Mouse (Mus musculus) embryo, embryonic 11.5 days (tissue): ENCODE results near the gene Mknk2.

Experiments used
- DNase-seq: peaks from one replicate; pipeline ENCODE4 v3.0.0-alpha.2; 2012; ENCODE audit warnings: low read depth, low spot score

Gene Mknk2

DNA sequence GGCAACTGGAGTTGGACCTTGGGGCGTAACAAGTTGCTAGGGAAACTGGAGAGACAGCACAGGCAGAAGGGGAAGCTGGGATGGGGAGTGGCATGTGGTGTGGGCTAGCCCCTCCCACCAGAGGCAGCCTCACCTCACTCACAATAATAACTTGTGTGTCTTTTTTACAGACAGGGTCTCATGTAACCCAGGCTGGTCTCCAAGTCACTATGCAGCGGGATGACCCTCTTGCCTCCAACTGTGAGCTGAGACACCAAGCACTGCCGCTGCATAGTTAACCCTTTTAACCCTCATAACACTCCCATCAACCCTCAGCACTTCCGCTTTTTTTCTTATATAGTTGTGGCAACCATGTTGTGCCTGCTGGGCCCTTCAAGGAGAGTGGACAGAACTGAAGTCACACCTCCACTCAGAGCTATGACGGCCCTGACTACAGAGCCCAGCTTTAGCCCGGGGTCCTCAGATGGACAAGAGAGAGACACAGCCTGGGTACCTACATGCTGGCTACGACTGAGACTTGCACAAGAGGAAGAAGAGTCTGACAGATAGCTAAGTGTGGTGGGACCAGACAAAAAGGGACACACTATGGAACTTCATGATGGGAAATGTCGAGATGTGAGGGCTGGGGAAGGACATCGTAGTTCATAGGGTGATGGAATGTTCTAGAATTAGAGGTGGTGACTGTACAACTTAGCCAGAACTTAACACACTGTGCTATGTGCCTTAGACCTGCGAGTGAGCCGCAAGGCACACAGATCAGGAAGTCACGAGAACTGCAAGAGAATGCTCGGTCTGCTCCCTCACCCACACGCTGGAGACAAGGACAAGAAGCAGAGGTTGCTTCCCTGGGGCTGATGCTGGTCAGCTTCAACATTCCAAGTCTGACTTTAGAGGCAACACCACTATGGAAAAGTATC lies 14.6 kb upstream of the Mknk2 start:
- DNase-seq, result no peak

DNA sequence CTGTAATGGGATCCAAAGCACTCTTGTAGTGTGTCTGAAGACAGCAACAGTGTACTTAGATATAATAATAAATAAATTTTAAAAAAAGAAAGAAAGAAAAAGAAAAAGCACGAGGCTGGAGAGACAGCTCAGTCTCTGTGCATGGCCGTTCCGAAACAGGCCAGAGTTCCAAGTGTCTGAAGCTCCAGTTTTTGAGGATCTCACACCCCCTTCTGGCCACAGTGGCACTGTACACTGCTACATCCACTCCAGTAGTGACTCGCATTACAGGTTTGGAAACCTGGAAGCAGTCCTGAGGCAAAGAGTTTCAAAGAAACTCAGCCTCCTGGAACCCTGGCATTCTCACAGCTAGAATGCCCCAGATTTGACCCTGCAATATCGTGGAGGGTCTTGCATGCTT lies 9.9 kb upstream of the Mknk2 start:
- DNase-seq, result no peak

DNA sequence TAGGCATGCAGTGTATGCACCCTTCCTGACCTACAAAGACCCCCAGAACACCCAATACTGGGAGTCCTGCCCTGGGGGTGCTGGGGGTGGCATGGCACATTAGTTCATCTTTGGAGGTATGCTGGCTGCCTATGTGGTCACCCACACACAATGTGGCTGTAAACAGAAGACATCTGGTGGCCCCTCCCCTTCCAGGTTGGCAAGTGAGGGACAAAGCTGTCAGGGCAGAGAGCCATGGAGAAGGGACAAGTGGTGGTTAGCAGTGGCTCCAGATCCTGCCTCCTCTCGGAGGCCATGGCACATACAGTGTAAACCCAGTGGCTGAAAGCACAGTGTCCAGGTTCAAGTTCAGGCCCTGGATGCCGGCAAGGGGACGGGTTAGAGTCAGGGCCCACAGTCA lies 8.7 kb upstream of the Mknk2 start:
- no peak for DNase-seq

DNA sequence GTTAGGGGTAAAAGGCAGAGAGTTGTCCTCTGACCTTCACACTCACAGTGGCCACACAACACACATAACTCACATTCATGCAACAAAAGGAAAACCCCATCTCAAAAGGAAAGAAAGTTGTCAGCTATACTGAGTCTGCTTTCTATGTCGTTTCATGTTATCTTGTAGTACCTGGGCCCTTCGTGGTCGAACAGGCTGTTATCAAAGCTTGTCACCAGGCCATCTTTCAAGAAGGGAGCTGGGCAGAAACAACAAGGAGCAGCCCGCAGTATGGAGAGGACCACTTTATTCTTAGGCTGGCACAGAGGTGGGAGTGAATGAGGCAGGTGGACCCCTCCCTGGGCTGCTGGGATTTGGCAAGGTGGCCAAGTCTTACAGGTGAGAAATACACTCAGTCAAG lies 7.1 kb upstream of the Mknk2 start:
- no peak for DNase-seq

DNA sequence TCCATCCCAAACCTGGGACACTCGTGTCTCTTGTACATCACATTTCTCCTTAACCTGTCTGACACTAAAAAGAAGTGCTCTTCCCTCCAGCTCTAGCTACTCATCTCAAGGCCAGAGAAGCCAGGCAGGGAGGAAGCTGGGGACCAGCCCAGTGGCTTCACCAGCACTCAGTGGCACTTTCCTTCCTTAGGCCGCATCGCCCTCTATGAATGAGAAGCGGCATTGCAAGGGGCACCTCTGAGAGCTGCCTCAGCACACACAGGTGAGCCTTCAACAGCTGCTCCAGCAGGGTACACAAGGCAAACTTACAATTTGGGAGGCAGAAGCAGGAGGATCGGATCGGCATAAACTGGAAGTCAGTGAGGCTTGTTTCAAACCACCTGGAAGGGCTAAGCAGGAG lies 6.3 kb upstream of the Mknk2 start:
- DNase-seq, result no peak

DNA sequence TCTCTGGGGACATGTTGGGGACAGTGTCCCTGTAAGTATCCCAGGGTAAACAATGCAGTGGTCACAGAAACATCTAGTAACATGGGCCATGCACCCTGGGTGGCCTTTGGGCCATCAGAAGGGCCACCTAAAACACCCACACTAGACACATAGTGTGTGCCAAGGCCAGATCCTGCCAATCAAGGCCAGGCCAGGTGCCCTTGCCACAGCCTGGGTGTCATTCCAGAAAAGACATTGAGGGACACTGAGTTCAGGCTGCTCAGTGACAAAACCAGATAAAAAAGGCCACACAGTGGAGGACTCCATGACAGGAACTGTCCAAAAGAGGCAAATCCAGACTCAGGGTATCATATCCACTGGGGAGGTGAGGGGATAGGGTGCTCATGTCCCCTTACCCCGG lies 5.7 kb upstream of the Mknk2 start:
- no peak for DNase-seq

DNA sequence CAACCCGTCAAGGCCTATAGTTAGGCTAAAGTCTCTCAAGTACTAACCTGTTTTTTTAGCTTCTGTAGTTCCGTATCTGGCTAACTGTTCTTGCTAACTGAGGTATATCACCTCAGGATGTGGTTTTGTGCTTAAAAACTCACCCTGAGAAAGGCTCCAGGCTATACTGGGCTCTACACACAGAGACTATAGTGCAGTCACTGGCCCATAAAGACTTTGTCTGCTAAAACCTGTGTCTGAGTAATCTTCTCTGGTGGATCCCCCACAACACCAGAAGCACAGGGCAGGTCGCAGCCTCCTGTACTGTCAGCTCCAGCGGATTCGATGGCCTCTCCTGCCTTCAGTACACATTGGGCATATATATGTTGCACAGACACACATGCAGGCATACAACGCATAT lies 4.1 kb upstream of the Mknk2 start:
- DNase-seq, result no peak

DNA sequence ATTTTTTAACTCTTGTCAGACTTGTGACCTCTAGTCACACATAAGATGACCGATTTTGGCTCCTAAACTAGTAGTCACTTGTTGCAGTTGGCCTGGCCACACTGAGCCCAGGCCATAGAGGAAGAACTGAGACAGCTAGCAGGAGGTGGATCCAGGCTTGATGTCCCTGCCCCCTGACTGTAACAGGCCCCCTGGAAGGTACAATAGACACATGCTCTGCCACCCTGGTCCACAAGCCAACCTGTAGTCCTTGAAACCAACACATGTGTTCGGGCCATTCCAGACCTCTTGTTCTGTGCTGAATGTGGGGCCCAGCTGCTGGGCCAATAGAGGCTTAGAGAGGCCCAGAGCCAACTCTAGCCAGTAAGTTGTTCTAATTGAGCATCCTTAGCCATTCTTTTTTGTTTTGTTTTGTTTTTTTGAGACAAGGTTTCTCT lies 2.4 kb upstream of the Mknk2 start:
- no peak for DNase-seq

DNA sequence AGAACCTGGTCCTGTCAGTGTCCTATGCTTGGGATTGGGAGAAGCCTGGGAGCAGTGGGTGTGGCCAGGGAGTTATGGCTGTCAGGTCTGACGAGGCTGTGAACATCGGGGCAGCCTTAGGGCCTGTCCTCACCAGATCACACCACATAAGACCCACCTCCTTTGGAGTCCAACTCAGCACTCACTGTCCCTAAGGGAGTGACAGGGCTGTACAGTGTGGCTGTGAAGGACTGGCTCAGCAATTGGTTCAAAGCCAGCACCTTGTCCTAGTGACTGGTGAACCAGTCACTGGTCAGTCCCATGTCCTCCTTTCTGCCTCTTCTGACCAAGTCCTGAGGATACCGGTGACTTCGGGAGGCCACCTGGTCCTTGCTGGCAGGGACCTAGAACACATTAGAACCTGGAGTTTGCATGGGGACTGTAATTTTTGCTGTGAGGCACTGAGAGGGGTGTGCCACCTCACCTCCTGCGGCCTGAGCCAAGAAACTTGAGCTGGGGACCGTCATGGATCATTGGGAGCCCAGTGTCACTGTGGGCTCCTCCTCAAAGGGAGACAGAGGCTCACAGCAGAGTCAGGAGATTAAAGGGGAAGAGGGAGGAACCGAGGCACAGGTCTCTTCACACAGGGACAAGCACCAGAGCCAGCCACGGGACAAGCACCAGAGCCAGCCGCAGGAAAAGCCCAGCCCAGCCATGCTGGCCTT lies 1.8 kb upstream of the Mknk2 start:
- no peak for DNase-seq

DNA sequence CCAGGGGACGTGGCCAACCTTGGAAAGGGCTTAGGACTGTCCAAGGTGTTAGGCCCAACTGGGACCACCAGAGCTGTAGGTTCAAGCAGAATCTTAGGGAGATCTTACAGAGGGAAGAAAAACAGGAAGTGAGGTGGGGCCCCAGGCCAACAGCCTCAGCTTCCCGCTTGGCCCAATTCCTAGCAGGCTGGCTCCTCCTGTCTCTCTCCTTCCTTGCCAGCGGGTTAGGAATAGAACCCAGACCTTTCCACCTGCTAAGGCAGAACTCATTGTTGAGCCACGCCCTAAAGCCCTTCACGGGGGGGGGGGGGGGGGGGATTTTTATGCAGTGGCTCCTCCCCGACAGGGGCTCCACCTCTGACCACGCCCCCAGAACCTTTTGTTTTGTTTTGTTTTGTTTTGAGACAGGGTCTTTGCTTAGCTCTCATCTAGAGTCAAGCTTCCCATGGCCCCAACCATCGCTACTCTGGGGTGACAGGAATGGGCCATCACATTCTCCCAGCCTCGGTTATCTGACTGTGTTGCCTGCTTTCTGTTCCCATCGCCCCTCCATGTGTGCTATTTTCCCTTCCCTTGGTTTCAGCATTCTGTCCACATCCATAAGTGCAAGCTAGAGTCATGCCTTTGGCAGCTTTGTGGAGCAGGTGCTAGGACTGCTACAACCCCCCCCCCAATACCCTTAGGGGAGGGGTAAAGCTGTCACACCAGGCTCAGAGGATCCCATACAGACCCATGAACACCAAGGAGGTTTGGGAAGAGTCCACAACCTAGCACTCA lies 877 bp upstream of the Mknk2 start:
- DNase-seq, result no peak

DNA sequence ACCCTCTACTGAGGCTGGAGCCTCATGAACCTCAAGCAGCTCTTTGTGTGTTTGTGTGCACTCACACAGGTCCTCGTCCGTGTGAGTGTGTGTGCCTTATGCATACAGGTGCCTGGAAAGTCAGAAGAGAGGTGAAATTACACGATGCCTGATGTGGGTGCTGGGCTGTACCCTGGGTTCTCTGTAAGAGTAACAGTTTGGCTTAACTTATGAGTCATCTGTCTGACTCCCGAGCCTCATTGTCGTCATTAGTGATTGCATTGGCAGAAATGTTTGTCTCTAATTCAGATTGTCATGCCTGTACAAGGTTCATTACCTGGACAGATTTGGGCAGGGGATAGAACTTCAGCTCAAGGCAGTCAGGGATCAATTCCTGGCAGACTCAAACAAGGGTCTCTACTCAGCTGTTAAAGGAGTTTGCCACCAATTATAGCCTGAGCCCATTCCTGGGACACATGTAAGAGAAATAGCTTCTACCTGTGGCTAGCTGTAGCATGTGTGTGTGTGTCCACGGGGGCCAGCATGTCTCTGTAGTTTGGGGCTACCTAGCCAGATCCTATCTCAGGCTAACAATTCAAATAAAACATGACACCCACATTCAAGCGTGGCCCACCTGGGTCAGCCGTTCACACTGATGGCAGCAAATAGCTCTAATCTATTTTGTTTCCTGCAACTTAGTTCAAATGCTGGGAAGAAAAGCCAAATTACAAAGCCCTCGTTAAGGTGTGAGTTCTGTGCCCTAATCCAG lies 610 bp downstream of the Mknk2 start:
- no peak for DNase-seq

DNA sequence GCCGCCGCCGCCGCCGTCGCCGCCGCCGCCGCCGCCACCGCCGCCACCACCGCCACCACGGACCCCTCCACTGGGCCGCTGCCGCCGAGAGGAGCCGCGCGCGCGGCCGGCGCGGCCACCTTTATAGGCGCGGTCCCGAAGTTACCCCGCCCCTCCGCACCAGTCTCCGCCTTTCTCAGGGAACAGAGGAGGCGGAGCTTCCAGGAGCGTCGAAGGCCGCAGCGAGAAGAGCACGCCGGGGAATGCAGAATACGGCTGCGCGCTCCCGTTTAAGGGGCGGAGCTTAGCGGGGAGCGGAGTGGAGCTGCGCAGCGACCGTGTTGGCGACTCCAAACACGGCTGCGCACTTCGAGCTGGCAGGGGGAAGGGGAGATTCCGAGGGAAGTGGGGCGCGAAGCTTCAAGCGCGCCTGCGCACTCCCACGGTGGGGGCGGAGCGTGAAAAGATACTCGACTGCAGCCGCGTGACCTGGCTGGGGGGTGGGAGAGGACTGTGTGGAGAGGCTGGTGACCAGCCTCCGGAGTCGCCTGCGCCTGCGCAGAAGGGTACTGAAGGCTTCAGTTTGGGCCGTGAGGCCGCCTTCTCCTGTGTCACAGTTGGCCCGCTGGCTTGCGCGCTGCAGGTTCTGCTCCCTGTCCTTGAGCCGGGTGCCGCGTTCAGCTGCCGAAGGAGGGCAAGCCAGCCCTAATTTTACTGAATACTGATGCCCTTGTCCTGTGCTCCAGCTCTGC lies 1.5 kb downstream of the Mknk2 start:
- peak; percentile 100 for DNase-seq

DNA sequence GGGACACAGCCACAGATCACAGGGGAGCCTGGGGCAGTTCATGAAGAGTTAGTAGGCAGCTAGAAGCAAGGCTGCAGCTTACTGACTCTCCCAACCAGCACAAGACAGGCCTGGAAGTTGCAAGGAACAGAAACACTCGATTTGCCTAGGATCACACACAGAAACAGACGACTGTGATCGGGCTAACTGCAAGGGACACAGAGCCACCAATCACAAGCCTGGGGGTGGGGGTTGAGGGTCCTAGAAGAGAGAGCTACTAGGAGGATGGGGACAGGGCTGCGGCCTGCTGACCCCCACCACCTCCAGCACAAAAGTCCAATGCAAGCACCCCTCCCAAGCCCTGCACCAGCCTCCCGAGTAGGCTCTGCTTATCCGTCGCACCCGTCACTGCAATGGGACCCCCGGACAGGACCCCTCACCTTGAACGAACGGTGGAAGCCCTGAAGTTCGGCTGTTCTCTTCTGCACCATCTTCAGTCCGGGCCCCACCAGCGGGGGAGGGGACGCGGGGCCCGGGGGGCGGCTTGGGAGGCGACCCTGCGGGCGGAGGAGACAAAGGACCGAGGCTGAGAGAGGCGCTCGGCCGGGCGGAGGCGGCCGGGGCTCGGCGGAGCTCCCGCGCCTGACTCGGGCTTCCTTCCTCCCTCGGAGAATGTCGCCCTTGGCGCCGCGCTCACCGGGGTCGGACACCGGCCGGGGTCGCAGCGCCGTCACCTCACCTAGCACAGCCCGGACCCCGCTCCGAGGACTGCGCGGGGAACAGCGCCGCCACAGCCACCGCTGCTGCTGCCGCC lies 2.3 kb downstream of the Mknk2 start:
- DNase-seq, result no peak

DNA sequence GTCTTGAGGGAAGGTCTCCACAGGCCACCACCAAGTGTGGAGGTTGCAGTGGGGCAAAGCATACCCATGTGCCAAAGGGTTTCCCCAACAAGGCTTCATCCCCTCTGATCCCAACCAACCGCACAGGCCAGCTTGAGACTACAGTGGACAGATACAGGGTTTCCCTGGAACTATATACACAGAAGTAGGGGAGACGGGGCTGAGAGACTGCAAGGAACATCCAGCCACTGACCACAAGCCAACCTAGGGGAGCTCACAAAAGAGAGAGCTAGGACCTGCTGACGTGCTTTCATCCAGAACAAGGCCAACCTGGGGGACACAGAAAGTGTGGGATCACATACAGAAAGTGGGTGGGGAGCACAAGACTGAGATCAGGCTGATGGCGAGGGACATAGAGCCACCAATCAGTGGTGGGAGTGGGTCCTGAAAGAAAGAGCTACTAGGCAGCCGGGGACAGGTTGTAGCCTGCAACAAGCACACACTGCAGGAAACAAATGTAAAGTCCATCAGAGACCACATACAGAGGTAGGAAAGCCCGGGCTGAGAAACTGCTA lies 3.0 kb downstream of the Mknk2 start:
- no peak for DNase-seq

DNA sequence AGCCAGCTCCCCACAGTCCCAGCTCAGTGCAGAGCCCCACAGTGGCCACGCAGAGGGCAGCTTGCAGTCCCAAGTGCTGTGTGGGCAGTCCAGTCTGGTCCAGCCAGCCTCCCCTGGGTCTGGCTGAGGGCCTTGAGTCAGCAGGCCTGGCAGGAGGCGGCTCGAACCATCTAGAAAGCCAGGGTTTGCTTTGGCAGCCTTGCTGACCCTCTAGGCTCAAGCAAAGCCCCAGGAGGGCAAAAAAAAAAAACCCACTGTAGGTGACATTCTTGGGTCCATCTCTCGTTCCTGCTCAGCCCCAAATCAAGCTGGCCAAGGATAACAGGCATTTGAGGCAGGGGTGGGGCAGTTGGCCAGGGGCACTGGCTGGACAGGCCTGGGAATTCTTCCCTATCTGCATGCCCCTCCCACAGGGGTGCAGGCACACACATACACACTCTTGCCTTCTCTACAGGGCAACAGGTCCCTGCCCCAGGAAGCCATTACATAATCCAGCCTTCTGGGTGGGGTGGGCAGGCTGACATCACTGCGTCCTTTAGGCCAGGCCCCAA lies 3.7 kb downstream of the Mknk2 start:
- DNase-seq, result no peak

DNA sequence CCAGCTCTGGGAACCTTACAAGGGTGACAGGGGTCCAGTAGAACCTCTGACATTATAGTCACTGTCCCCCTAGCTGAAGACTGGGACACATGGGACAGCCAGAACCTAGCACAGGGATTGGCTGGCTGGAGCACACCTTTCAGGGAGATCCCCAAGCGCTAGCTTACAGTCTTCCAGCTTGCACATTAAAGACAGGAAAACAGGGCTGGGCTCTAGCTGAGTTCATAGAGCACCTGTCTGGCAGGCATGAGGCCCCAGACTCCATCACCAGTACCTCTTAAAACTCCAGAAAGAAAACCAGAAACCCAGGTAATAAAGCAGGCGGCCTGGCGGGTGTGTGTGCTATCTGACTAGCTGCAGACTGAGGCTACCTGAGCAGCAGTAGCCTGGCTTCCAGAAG lies 4.2 kb downstream of the Mknk2 start:
- no peak for DNase-seq

DNA sequence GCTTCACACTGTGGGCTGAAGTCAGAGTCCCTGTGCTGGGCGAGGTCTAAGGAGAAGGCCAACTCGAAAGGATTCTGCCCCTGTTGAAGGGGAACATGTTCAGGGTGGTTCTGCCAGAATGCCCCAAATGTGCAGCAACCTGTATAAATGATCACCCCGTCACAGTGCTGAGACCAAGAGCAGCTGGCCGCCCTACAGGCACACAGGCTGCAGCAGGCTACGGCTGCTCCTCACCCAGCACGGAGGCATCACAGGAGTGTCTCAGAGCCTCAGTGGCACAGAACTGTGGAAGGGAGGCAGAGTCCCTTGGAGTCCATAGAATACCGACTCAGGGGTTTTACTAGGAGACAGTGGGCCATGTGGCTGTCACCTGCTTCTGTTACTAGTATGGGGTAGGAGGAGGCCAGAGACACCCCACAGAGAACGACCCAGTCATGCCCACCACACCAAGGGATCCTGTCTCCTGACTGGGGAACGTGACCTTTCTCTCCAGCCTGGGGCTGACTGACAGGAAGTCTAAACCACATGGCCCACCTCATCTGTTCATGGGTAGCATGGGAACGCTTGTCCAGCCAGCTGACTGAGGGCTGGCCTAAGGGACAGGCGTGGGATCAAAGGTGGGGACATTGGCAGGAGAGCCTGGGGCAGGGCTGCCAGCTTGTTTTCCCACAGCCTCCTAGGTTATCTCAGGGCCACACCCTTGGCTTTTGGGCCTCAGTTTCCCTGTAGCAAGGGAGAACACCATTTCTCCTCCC lies 5.8 kb downstream of the Mknk2 start:
- no peak for DNase-seq

DNA sequence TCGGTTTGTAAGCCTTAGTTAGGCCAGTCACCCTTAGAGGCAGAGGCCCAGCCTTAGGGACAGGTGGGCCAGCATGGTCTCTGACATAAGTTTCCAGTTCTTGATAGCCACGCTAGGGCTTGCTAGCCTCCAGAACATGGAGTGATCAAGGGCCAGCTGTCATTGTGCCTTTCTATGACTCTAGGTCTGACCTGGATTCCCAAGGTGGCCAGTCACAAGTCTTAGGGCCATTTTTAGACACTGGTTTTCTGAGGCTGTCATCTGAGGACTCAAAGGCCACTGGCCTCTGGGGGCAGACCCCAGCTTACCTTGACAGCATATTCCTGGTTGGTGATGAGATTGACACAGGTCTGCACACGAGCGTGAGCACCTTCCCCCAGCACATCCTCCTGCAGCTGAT lies 6.7 kb downstream of the Mknk2 start:
- no peak for DNase-seq

DNA sequence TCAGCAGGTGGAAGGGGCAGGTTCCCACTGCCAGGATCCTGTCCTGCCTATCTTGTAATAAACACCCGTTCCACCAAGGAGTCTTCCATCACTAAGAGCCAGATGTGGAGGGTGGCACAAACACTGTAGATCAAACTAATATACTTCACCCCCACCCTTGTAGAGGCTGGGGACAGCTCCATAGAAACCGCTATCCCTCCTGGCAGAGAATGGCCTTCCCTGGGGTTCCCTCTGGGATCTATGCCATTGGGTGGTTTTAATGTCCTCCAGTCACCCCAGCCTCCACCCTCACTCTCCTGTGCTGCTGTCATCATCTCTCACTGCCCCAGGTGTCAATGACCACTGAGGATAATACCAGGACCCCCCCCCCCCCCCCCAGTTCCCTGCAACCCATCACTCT lies 7.4 kb downstream of the Mknk2 start:
- DNase-seq, result no peak
